Mouse (Mus musculus): ENCODE data around the gene Adh6b.
"Not testable (repeated sequence)": the region's sequence is repeated elsewhere in the genome, so short reads cannot be mapped to it uniquely, and the experiment has no call there.

Gene Adh6b

GRCm38 (mm10) chr3:138362920-138363319 lies 21.3 kb downstream of the Adh6b start:
- DNase-seq (ENCODE audit: low spot score), result no peak

GRCm38 (mm10) chr3:138366181-138366580 lies 24.6 kb downstream of the Adh6b start:
- DNase-seq (ENCODE audit: low spot score), result no peak

GRCm38 (mm10) chr3:138369546-138369945 lies 28.0 kb downstream of the Adh6b start:
- DNase-seq (ENCODE audit: low spot score), result no peak

- not testable (repeated sequence) for DNase-seq (ENCODE audit: low spot score)
These were observed 28.7 kb downstream of the Adh6b start for GRCm38 (mm10) chr3:138370289-138370688.

GRCm38 (mm10) chr3:138373920-138374319 lies 32.3 kb downstream of the Adh6b start:
- no peak for DNase-seq (ENCODE audit: low spot score)

GRCm38 (mm10) chr3:138375148-138375547 lies 33.6 kb downstream of the Adh6b start:
- no peak for DNase-seq (ENCODE audit: low spot score)

GRCm38 (mm10) chr3:138381133-138381532 lies 39.6 kb downstream of the Adh6b start:
- DNase-seq (ENCODE audit: low spot score), result peak; percentile 58

- no peak for DNase-seq (ENCODE audit: low spot score)
These were observed 45.6 kb downstream of the Adh6b start for GRCm38 (mm10) chr3:138387155-138387554.

GRCm38 (mm10) chr3:138404872-138405271 lies 63.3 kb downstream of the Adh6b start:
- DNase-seq (ENCODE audit: low spot score), result no peak

- peak; percentile 65 for DNase-seq (ENCODE audit: low spot score)
These were observed 63.8 kb downstream of the Adh6b start for GRCm38 (mm10) chr3:138405341-138405740.

- no peak for DNase-seq (ENCODE audit: low spot score)
These were observed 64.3 kb downstream of the Adh6b start for GRCm38 (mm10) chr3:138405840-138406239.

GRCm38 (mm10) chr3:138407920-138408319 lies 66.3 kb downstream of the Adh6b start:
- DNase-seq (ENCODE audit: low spot score), result no peak
